32 mouse cellular contexts compared by ENCODE assay signal in the genomic region with DNA sequence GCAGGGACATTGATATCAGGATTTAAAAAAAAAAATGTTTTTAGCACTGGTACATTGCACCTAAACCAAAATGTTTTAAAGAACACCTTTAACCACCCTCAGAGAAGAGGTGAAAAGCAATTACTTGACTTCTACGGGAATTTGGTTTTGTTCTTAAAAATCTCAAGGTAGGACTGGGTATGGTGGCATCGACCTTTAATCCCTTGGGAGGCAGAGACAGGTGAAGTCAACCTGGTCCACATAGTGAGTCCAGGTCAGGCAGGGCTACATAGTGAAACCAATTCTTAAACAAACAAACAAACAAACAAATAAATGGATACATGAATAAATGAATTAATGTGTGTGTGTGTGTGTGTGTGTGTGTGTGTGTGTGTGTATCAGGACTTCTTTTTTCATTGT. TPM values are rescaled to one million over a fixed set of nuclear protein-coding genes. Genes with fewer than 3 reads are reported as not detected.
"Had no signal": no experiment of that assay in that cellular context is flagged by ENCODE, and none has a peak within 500 bp of the region (broad histone marks: within the 10 kb centered on the region; RNA-seq: fewer than 3 reads in every experiment).

No protein-coding gene starts in this region.

- ATAC-seq: hindbrain, embryonic 16.5 days; hindbrain, postnatal 0 days; inflammation-experienced regulatory T-cells, adult 6 months; intestine, embryonic 15.5 days; intestine, embryonic 16.5 days; intestine, postnatal 0 days had no signal

- H3K27ac ChIP-seq: heart, embryonic 13.5 days; heart, embryonic 15.5 days; hindbrain, embryonic 10.5 days; hindbrain, embryonic 12.5 days; hindbrain, embryonic 13.5 days; hindbrain, embryonic 14.5 days; hindbrain, embryonic 15.5 days; hindbrain, postnatal 0 days; intestine, embryonic 15.5 days; kidney, embryonic 15.5 days; kidney, postnatal 0 days; layer of hippocampus, adult 2 months had no signal

- DNase-seq: heart, postnatal 10 days; heart, postnatal 14 days; heart, postnatal 36 days; heart, postnatal 4 days; kidney, adult 11 months; kidney, adult 18-20 months; kidney, adult 8-10 months; kidney, adult 9 months; kidney, postnatal 10 days; kidney, postnatal 4 days; layer of hippocampus, adult 9-11 months; layer of hippocampus, postnatal 36 days had no signal

- H3K27me3 ChIP-seq: heart, embryonic 15.5 days; hindbrain, embryonic 12.5 days; hindbrain, embryonic 13.5 days; hindbrain, embryonic 15.5 days; intestine, embryonic 15.5 days; kidney, embryonic 15.5 days had no signal

- H3K4me3 ChIP-seq: heart, embryonic 10.5 days; heart, embryonic 12.5 days; heart, embryonic 13.5 days; heart, embryonic 15.5 days; hindbrain, embryonic 10.5 days; hindbrain, embryonic 12.5 days; hindbrain, embryonic 13.5 days; hindbrain, embryonic 15.5 days; intestine, embryonic 15.5 days; kidney, embryonic 15.5 days; layer of hippocampus, adult 2 months had no signal

- H3K9me3 ChIP-seq: heart, embryonic 10.5 days; heart, embryonic 13.5 days; heart, embryonic 15.5 days; hindbrain, embryonic 10.5 days; hindbrain, embryonic 12.5 days; hindbrain, embryonic 13.5 days; hindbrain, embryonic 15.5 days; intestine, embryonic 15.5 days; kidney, embryonic 15.5 days had no signal

- H3K9ac ChIP-seq: heart, embryonic 12.5 days; heart, embryonic 13.5 days; heart, embryonic 15.5 days; hindbrain, embryonic 12.5 days; hindbrain, embryonic 13.5 days; hindbrain, embryonic 14.5 days; hindbrain, embryonic 15.5 days; intestine, embryonic 15.5 days; kidney, embryonic 15.5 days had no signal

- H3K4me2 ChIP-seq: heart, embryonic 11.5 days; heart, embryonic 12.5 days; heart, embryonic 13.5 days; heart, embryonic 15.5 days; hindbrain, embryonic 12.5 days; hindbrain, embryonic 13.5 days; hindbrain, embryonic 14.5 days; hindbrain, embryonic 15.5 days; intestine, embryonic 15.5 days; kidney, embryonic 15.5 days had no signal

- H3K36me3 ChIP-seq: heart, embryonic 10.5 days; heart, embryonic 12.5 days; heart, embryonic 13.5 days; heart, embryonic 15.5 days; hindbrain, embryonic 10.5 days; hindbrain, embryonic 12.5 days; hindbrain, embryonic 13.5 days; hindbrain, embryonic 15.5 days; intestine, embryonic 15.5 days; kidney, embryonic 15.5 days had no signal

RNA-seq across cellular contexts. Expression of a gene that starts 11.8 kb away (rescaled TPM):
- total RNA-seq: heart, postnatal 4 days had no signal
- polyA plus RNA-seq: heart, embryonic 14.5 days had no signal
